Mouse (Mus musculus) stomach, postnatal 0 days (tissue): ENCODE measurements around the gene Hebp1. TPM values are rescaled to one million over a fixed set of nuclear protein-coding genes. Genes with fewer than 3 reads are reported as not detected.
A peak's percentile ranks its signal among the peaks of the same experiment; 100 is the strongest.

Experiments used
- ATAC-seq: fragments of 200-750 bp; cut with Nextera tagmentation; 2 replicates; pipeline ENCODE4 v1.8.0; 2017; ENCODE audit not compliant: low FRiP score, low TSS enrichment
- DNase-seq: peaks from one replicate; pipeline ENCODE4 v3.0.0-alpha.2; 2016; ENCODE audit warnings: low spot score
- H3K27ac ChIP-seq: fragments of 300-500 bp; sonication (generic); replicated peaks from 2 replicates; pipeline ENCODE4 v1.5.1; 2014; ENCODE audit warnings: mild to moderate bottlenecking, control low read depth
- H3K27me3 ChIP-seq: fragments of 300-500 bp; sonication (generic); 2 replicates; pipeline ENCODE4 v1.6.1; 2014; ENCODE audit warnings: low read length; ENCODE audit not compliant: control insufficient read depth, insufficient read depth
- H3K36me3 ChIP-seq: fragments of 300-500 bp; sonication (generic); 2 replicates; pipeline ENCODE4 v1.6.1; 2014; ENCODE audit warnings: low read length, mixed read lengths; ENCODE audit not compliant: control insufficient read depth, insufficient read depth
- H3K4me1 ChIP-seq: fragments of 300-500 bp; sonication (generic); replicated peaks from 2 replicates; pipeline ENCODE4 v1.6.1; 2014; ENCODE audit warnings: antibody characterized with exemption; ENCODE audit not compliant: control insufficient read depth, insufficient read depth
- H3K4me2 ChIP-seq: fragments of 300-500 bp; sonication (generic); replicated peaks from 2 replicates; pipeline ENCODE4 v1.6.1; 2014; ENCODE audit warnings: low read depth, mild to moderate bottlenecking, control low read depth, moderate library complexity
- H3K4me3 ChIP-seq: fragments of 300-500 bp; sonication (generic); 2 replicates; pipeline ENCODE4 v1.5.1; 2014; ENCODE audit warnings: low read depth, low read length, control low read depth
- H3K9ac ChIP-seq: fragments of 300-500 bp; sonication (generic); 2 replicates; pipeline ENCODE4 v1.6.1; 2014; ENCODE audit warnings: mild to moderate bottlenecking, low read length, control low read depth, mixed read lengths
- H3K9me3 ChIP-seq: fragments of 300-500 bp; sonication (generic); 2 replicates; pipeline ENCODE4 v1.6.1; 2016; ENCODE audit warnings: low read length; ENCODE audit not compliant: control insufficient read depth
- CTCF ChIP-seq: IDR thresholded peaks from 2 replicates; pipeline ENCODE4 v1.5.1; 2016; ENCODE audit warnings: antibody characterized with exemption, low read depth, mild to moderate bottlenecking, moderate library complexity
- EP300 ChIP-seq: optimal IDR thresholded peaks from 2 replicates; pipeline ENCODE3; 2016; ENCODE audit warnings: antibody characterized with exemption
- WGBS: fragments of 180-500 bp; shearing (Covaris S2); extraction: QIAGEN DNeasy Blood & Tissue Kit; methylation state at CpG from one replicate; pipeline ENCODE4 v1.1.7; 2014; 5-methylcytosine and 5-hydroxymethylcytosine counted together
- polyA plus RNA-seq: library from polyadenylated mRNA; unstranded; fragments of >200 nt; fragmentation: Nextera tagmentation; extraction: Ambion mirVana; gene quantifications from 2 replicates; pipeline ENCODE4 v1.2.1, GENCODE M21; 2015

Hebp1 gene
- polyA plus RNA-seq, 1 experiment from 2014 or later: 33.7 TPM

GRCm38 (mm10) chr6:135171736-135172135, 26.1 kb downstream of the Hebp1 start:
- Histone ChIP-seq H3K4me3 (no peak overlapping the region), H3K27me3 (no peaks in the 10 kb centered on the region), H3K4me2 (no peak overlapping the region), H3K4me1 (no peaks in the 10 kb centered on the region), H3K36me3 (no peaks in the 10 kb centered on the region), H3K9ac (no peak overlapping the region), H3K9me3 (no peaks in the 10 kb centered on the region), H3K27ac (no peak overlapping the region)
- no peak for TF ChIP-seq EP300
- no peak for TF ChIP-seq CTCF
- DNase-seq: no peak
- no peak for ATAC-seq
- WGBS: 72% methylated on average over 14 of the region's 14 CpGs

- Histone ChIP-seq H3K9me3 (no peaks in the 10 kb centered on the region), H3K4me2 (no peak overlapping the region), H3K27me3 (no peaks in the 10 kb centered on the region), H3K9ac (no peak overlapping the region), H3K4me1 (no peaks in the 10 kb centered on the region), H3K4me3 (no peak overlapping the region), H3K36me3 (no peaks in the 10 kb centered on the region), H3K27ac (no peak overlapping the region)
- TF ChIP-seq EP300: no peak
- no peak for TF ChIP-seq CTCF
- ATAC-seq: no peak
- 77% methylated on average over 3 of the region's 3 CpGs for WGBS
- no peak for DNase-seq
These were observed 28.6 kb downstream of the Hebp1 start for GRCm38 (mm10) chr6:135169246-135169645.

GRCm38 (mm10) chr6:135168471-135168870, 29.4 kb downstream of the Hebp1 start:
- ATAC-seq: no peak
- 78% methylated on average over 6 of the region's 6 CpGs for WGBS
- peak overlapping the region; percentile 67 for H3K4me3 ChIP-seq
- H3K27me3 ChIP-seq: no peaks in the 10 kb centered on the region
- DNase-seq: no peak
- H3K4me2 ChIP-seq: peak overlapping the region; percentile 78
- TF ChIP-seq CTCF (no peak), EP300 (no peak)
- no peaks in the 10 kb centered on the region for H3K9me3 ChIP-seq
- peak overlapping the region; percentile 89 for H3K9ac ChIP-seq
- H3K4me1 ChIP-seq: no peaks in the 10 kb centered on the region
- H3K27ac ChIP-seq: peak overlapping the region; percentile 92; the same call in 1 of the 2 replicates
- H3K36me3 ChIP-seq: no peaks in the 10 kb centered on the region

- Histone ChIP-seq H3K27me3 (no peaks in the 10 kb centered on the region), H3K9me3 (no peaks in the 10 kb centered on the region), H3K4me1 (no peaks in the 10 kb centered on the region), H3K4me2 (peak overlapping the region; percentile 78), H3K4me3 (peak overlapping the region; percentile 67), H3K9ac (peak overlapping the region; percentile 89), H3K27ac (peak overlapping the region; percentile 92), H3K36me3 (no peaks in the 10 kb centered on the region)
- ATAC-seq (peak; percentile 96), DNase-seq (peak; percentile 96)
- no peak for TF ChIP-seq EP300
- TF ChIP-seq CTCF: no peak
- 5% methylated on average over 45 of the region's 46 CpGs for WGBS
These were observed 30.2 kb downstream of the Hebp1 start for GRCm38 (mm10) chr6:135167380-135168311.

GRCm38 (mm10) chr6:135166712-135167111, 31.1 kb downstream of the Hebp1 start:
- H3K27ac ChIP-seq: no peak overlapping the region
- no peak for DNase-seq
- H3K4me1 ChIP-seq: no peaks in the 10 kb centered on the region
- H3K4me3 ChIP-seq: no peak overlapping the region
- H3K4me2 ChIP-seq: peak overlapping the region; percentile 78; the same call in 1 of the 2 replicates
- TF ChIP-seq CTCF: no peak
- H3K27me3 ChIP-seq: no peaks in the 10 kb centered on the region
- no peaks in the 10 kb centered on the region for H3K9me3 ChIP-seq
- WGBS: 70% methylated on average over 5 of the region's 5 CpGs
- no peaks in the 10 kb centered on the region for H3K36me3 ChIP-seq
- ATAC-seq: no peak
- no peak overlapping the region for H3K9ac ChIP-seq

GRCm38 (mm10) chr6:135166262-135166661, 31.6 kb downstream of the Hebp1 start:
- no peak overlapping the region for H3K27ac ChIP-seq
- no peaks in the 10 kb centered on the region for H3K27me3 ChIP-seq
- no peaks in the 10 kb centered on the region for H3K9me3 ChIP-seq
- H3K4me1 ChIP-seq: no peaks in the 10 kb centered on the region
- no peak overlapping the region for H3K9ac ChIP-seq
- no peak overlapping the region for H3K4me3 ChIP-seq
- DNase-seq: no peak
- TF ChIP-seq CTCF (no peak), EP300 (no peak)
- no peak for ATAC-seq
- no peak overlapping the region for H3K4me2 ChIP-seq
- WGBS: 94% methylated on average over 3 of the region's 3 CpGs
- no peaks in the 10 kb centered on the region for H3K36me3 ChIP-seq
